Mouse (Mus musculus): Measurements from ENCODE around the gene Capns1.

DNA sequence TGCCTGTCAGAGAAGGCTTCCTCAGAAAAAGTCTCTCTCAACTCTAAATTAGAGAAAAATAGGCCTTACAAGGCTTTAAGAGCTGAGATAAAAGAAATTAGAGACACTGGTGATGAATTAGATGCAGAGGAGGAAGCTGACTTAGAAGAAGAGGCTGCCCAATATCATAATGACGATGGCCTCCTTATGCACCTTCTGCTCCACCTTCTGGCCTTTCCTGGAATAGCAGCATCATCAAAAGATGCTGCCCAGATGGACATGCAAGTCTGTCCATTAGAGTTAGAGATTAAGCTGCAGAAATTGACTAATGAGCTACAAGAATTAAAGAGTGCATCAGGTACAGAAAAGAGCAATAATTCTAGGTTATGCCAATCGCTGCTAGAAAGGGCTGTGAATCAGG lies 6.8 kb upstream of the Capns1 start:
- TF ChIP-seq POLR2A (IDR thresholded peaks at IDR 0.05; ENCODE audit: insufficient read depth, low read depth, low read length) (no peak), CTCF (IDR thresholded peaks at IDR 0.05; ENCODE audit: insufficient read depth, low read depth, low read length) (no peak)

All from olfactory bulb, adult 2 months (tissue).